In the genomic region with DNA sequence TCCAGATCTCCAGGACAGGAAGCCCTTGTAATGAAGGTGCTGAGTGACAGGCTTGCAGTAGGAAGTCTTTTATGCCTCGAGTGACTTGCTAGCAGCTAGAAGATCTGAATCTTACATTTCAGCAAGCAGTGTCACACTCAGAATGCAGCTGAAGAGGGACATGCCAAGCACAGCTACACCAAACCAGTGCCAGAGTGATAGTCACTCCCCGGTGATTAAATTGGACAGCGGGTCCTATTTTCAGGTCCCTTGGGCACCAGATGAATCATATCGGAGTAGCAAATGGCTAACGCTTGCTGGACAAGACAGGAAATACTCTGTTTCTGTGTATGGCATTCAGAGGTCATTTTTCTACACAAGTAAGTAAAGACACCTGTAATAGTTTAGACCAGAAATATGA, we compare ENCODE assay signal across 17 mouse cellular contexts.
"Had no signal": no experiment of that assay in that cellular context is flagged by ENCODE, and none has a peak within 500 bp of the region (broad histone marks: within the 10 kb centered on the region; RNA-seq: fewer than 3 reads in every experiment).

No protein-coding gene starts in this region.

- H3K4me1 ChIP-seq: lung, embryonic 15.5 days; megakaryocyte, embryonic 14.5 days; midbrain, embryonic 15.5 days; neural tube, embryonic 12.5 days; stomach, embryonic 15.5 days had no signal

- ATAC-seq: lung, postnatal 0 days; midbrain, embryonic 13.5 days; midbrain, embryonic 15.5 days had no signal

- H3K9ac ChIP-seq: lung, embryonic 15.5 days; midbrain, embryonic 13.5 days; midbrain, embryonic 15.5 days; neural tube, embryonic 12.5 days; stomach, embryonic 15.5 days had no signal

- DNase-seq: lung, adult 2 months; lung, postnatal 14 days; lung, postnatal 36 days; right cerebral cortex, postnatal 14 days; thymus, adult 2 months; thymus, postnatal 25 days; thymus, postnatal 4 days had no signal

- H3K9me3 ChIP-seq: lung, embryonic 15.5 days; midbrain, embryonic 13.5 days; midbrain, embryonic 15.5 days; neural tube, embryonic 12.5 days; stomach, embryonic 15.5 days had no signal

- H3K4me3 ChIP-seq: lung, embryonic 15.5 days; midbrain, embryonic 13.5 days; midbrain, embryonic 15.5 days; neural tube, embryonic 12.5 days; stomach, embryonic 15.5 days had no signal

- H3K27ac ChIP-seq: lung, embryonic 15.5 days; macrophage; midbrain, embryonic 13.5 days; midbrain, embryonic 15.5 days; neural tube, embryonic 12.5 days; stomach, embryonic 15.5 days; stomach, postnatal 0 days had no signal

- H3K27me3 ChIP-seq: lung, embryonic 15.5 days; megakaryocyte, embryonic 14.5 days; midbrain, embryonic 13.5 days; midbrain, embryonic 15.5 days; neural tube, embryonic 12.5 days; stomach, embryonic 15.5 days had no signal

- H3K36me3 ChIP-seq: midbrain, embryonic 13.5 days; midbrain, embryonic 15.5 days; neural tube, embryonic 12.5 days; stomach, embryonic 15.5 days had no signal

- H3K4me2 ChIP-seq: lung, embryonic 15.5 days; midbrain, embryonic 11.5 days; midbrain, embryonic 13.5 days; midbrain, embryonic 15.5 days; neural tube, embryonic 12.5 days; stomach, embryonic 15.5 days had no signal
